Mouse (Mus musculus) CH12.LX (cell line): ENCODE results near the gene Duoxa1. TPM values are rescaled to one million over a fixed set of nuclear protein-coding genes. Genes with fewer than 3 reads are reported as not detected.

Experiments used
- DNase-seq: peaks from one replicate; pipeline ENCODE4 v3.0.0-alpha.2; 2013; ENCODE audit errors: extremely low read depth
- H3K27ac ChIP-seq: 2 replicates; pipeline ENCODE4 v1.5.1; 2012; ENCODE audit warnings: low read depth, mild to moderate bottlenecking, control low read depth, moderate library complexity; ENCODE audit not compliant: insufficient read depth
- H3K27me3 ChIP-seq: replicated peaks from 2 replicates; pipeline ENCODE3; 2012; ENCODE audit warnings: inconsistent platforms
- H3K36me3 ChIP-seq, 2 experiments: replicated peaks in 1 of 2; 2 replicates each; pipeline versions ENCODE3 to v1.6.1; 2012; ENCODE audit warnings: inconsistent platforms in 1 of 2, low read length in 1 of 2, mild to moderate bottlenecking in 1 of 2, mixed read lengths in 1 of 2, moderate library complexity in 1 of 2; ENCODE audit not compliant: control insufficient read depth in 1 of 2, insufficient read depth in 1 of 2
- H3K4me1 ChIP-seq, 2 experiments: 2 replicates each; pipeline ENCODE4 v1.6.1; 2012; ENCODE audit warnings: inconsistent platforms in 1 of 2, moderate library complexity in 1 of 2; ENCODE audit not compliant: insufficient read depth in 2 of 2, control insufficient read depth in 1 of 2
- H3K4me2 ChIP-seq: 2 replicates; pipeline ENCODE4 v1.6.1; 2012; ENCODE audit warnings: low read depth, mild to moderate bottlenecking, control low read depth; ENCODE audit not compliant: poor library complexity, insufficient read depth, severe bottlenecking
- H3K4me3 ChIP-seq, 3 experiments: fragments of 150-350 bp in 1 of 3; sonication (generic) in 1 of 3; replicated peaks in 1 of 3; 2 replicates each; pipeline versions ENCODE3 to v1.5.1; 2011 to 2012; ENCODE audit warnings: low read depth in 2 of 3, low read length in 2 of 3, mild to moderate bottlenecking in 2 of 3, moderate library complexity in 2 of 3, control low read depth in 1 of 3, improper control_type of control experiment in 1 of 3, inconsistent platforms in 1 of 3, mixed read lengths in 1 of 3; ENCODE audit not compliant: poor library complexity in 1 of 3
- H3K79me2 ChIP-seq: replicated peaks from 2 replicates; pipeline ENCODE4 v1.6.1; 2012; ENCODE audit warnings: mild to moderate bottlenecking, moderate library complexity; ENCODE audit not compliant: control insufficient read depth, poor library complexity, insufficient read depth, severe bottlenecking; ENCODE audit errors: extremely low read depth
- H3K9ac ChIP-seq: 2 replicates; pipeline ENCODE4 v1.6.1; 2012; ENCODE audit warnings: low read depth, mild to moderate bottlenecking, control low read depth, moderate library complexity; ENCODE audit not compliant: insufficient read depth
- H3K9me3 ChIP-seq: replicated peaks from 2 replicates; pipeline ENCODE3; 2012; ENCODE audit warnings: low read length, inconsistent platforms, mixed read lengths
- CHD1 ChIP-seq: IDR thresholded peaks from 2 replicates; pipeline ENCODE4 v1.6.1; 2012; ENCODE audit warnings: low read depth, low read length, improper control_type of control experiment, inconsistent platforms
- CHD2 ChIP-seq: IDR thresholded peaks from 2 replicates; pipeline ENCODE4 v1.6.1; 2011; ENCODE audit warnings: low read length, improper control_type of control experiment
- CTCF ChIP-seq, 2 experiments: IDR thresholded peaks in 1 of 2; conservative IDR thresholded peaks in 1 of 2; 2 replicates each; pipeline ENCODE4 v1.5.1; 2011 to 2012; ENCODE audit warnings: low read depth in 2 of 2, low read length in 2 of 2, improper control_type of control experiment in 1 of 2, inconsistent platforms in 1 of 2, mild to moderate bottlenecking in 1 of 2, moderate library complexity in 1 of 2
- E2F4 ChIP-seq: IDR thresholded peaks from 2 replicates; pipeline ENCODE4 v1.6.1; 2011; ENCODE audit warnings: low read depth, low read length, improper control_type of control experiment; ENCODE audit not compliant: insufficient replicate concordance
- EP300 ChIP-seq: IDR thresholded peaks from 2 replicates; pipeline ENCODE4 v1.6.1; 2011; ENCODE audit warnings: low read length, improper control_type of control experiment
- ETS1 ChIP-seq: conservative IDR thresholded peaks from 2 replicates; pipeline ENCODE4 v1.6.1; 2012; ENCODE audit warnings: low read depth, mild to moderate bottlenecking, inconsistent platforms, low read length, improper control_type of control experiment, moderate library complexity
- GABPA ChIP-seq: IDR thresholded peaks from 2 replicates; pipeline ENCODE4 v1.6.1; 2012; ENCODE audit warnings: low read depth, low read length, improper control_type of control experiment, inconsistent platforms; ENCODE audit not compliant: insufficient replicate concordance
- IRF4 ChIP-seq: IDR thresholded peaks from 2 replicates; pipeline ENCODE4 v1.6.1; 2014; ENCODE audit warnings: low read depth, mild to moderate bottlenecking, inconsistent platforms, low read length, improper control_type of control experiment
- JUN ChIP-seq: IDR thresholded peaks from 2 replicates; pipeline ENCODE4 v1.6.1; 2011; ENCODE audit warnings: low read depth, mild to moderate bottlenecking, low read length, improper control_type of control experiment, moderate library complexity; ENCODE audit not compliant: insufficient read depth
- JUND ChIP-seq: conservative IDR thresholded peaks from 2 replicates; pipeline ENCODE4 v1.6.1; 2011; ENCODE audit warnings: low read depth, low read length, improper control_type of control experiment
- KAT2A ChIP-seq: IDR thresholded peaks from 2 replicates; pipeline ENCODE4 v1.6.1; 2012; ENCODE audit warnings: low read length, improper control_type of control experiment, inconsistent platforms; ENCODE audit not compliant: insufficient replicate concordance
- MAFK ChIP-seq: IDR thresholded peaks from 2 replicates; pipeline ENCODE4 v1.6.1; 2011; ENCODE audit warnings: low read length, improper control_type of control experiment; ENCODE audit not compliant: insufficient replicate concordance
- MYC ChIP-seq: IDR thresholded peaks from 2 replicates; pipeline ENCODE4 v1.6.1; 2011; ENCODE audit warnings: low read depth, mild to moderate bottlenecking, improper control_type of control experiment, low read length
- NRF1 ChIP-seq: IDR thresholded peaks from 2 replicates; pipeline ENCODE4 v1.6.1; 2014; ENCODE audit warnings: low read depth, mild to moderate bottlenecking, inconsistent platforms, low read length, improper control_type of control experiment, moderate library complexity
- PAX5 ChIP-seq: IDR thresholded peaks from 2 replicates; pipeline ENCODE4 v1.6.1; 2012; ENCODE audit warnings: low read length, inconsistent platforms, mixed read lengths
- POLR2A ChIP-seq: IDR thresholded peaks from 2 replicates; pipeline ENCODE4 v1.6.1; 2011; ENCODE audit warnings: low read depth, mild to moderate bottlenecking, improper control_type of control experiment, low read length
- POLR2AphosphoS2 ChIP-seq: IDR thresholded peaks from 2 replicates; pipeline ENCODE4 v1.6.1; 2011; ENCODE audit warnings: low read depth, low read length, improper control_type of control experiment
- RCOR1 ChIP-seq: conservative IDR thresholded peaks from 2 replicates; pipeline ENCODE4 v1.6.1; 2012; ENCODE audit warnings: low read depth, mild to moderate bottlenecking, inconsistent platforms, low read length, improper control_type of control experiment
- SIN3A ChIP-seq: IDR thresholded peaks from 2 replicates; pipeline ENCODE4 v1.6.1; 2012; ENCODE audit warnings: low read length, improper control_type of control experiment, inconsistent platforms
- SMC3 ChIP-seq: IDR thresholded peaks from 2 replicates; pipeline ENCODE4 v1.6.1; 2011; ENCODE audit warnings: low read depth, low read length, improper control_type of control experiment
- TBP ChIP-seq: conservative IDR thresholded peaks from 2 replicates; pipeline ENCODE4 v1.6.1; 2011; ENCODE audit warnings: low read depth, low read length, improper control_type of control experiment
- TCF12 ChIP-seq: IDR thresholded peaks from 2 replicates; pipeline ENCODE4 v1.6.1; 2014; ENCODE audit warnings: low read depth, mild to moderate bottlenecking, inconsistent platforms, low read length, improper control_type of control experiment
- UBTF ChIP-seq: IDR thresholded peaks from 2 replicates; pipeline ENCODE4 v1.6.1; 2012; ENCODE audit warnings: low read depth, mild to moderate bottlenecking, inconsistent platforms, low read length, improper control_type of control experiment, moderate library complexity
- ZKSCAN1 ChIP-seq: IDR thresholded peaks from 2 replicates; pipeline ENCODE4 v1.6.1; 2012; ENCODE audit warnings: low read depth, inconsistent platforms, low read length, improper control_type of control experiment, borderline replicate concordance
- ZMIZ1 ChIP-seq: IDR thresholded peaks from 2 replicates; pipeline ENCODE4 v1.6.1; 2012; ENCODE audit warnings: low read depth, mild to moderate bottlenecking, inconsistent platforms, low read length, improper control_type of control experiment
- dilution Hi-C: fragments of 300-500 bp; cut with MboI; formaldehyde crosslinking; loops from 2 replicates; pipeline ENCODE4 v1.14.3; 2020; ENCODE audit warnings: low sequenced_read_pairs; ENCODE audit not compliant: extremely low pct_unique_long_range_greater_than_20kb, extremely low pct_ligation_motif_present
- in situ Hi-C: fragments of 300-500 bp; cut with MboI; formaldehyde crosslinking; loops from 3 replicates; pipeline ENCODE4 v1.14.3; 2019; ENCODE audit warnings: low sequenced_read_pairs, low pct_ligation_motif_present, low pct_unique_long_range_greater_than_20kb, mixed read lengths
- polyA plus RNA-seq: library from polyadenylated mRNA; unstranded; fragments of >175 nt; gene quantifications from 2 replicates; pipeline ENCODE4 v1.2.1, GENCODE M21; 2012; ENCODE audit warnings: low read depth; ENCODE audit not compliant: insufficient read length
- total RNA-seq, 2 experiments: library from RNA; depleted of rRNA; stranded (reverse); fragments of 300-350 nt in 1 of 2; fragments of >200 nt in 1 of 2; gene quantifications; 2 replicates each; pipeline ENCODE4 v1.2.3; 2012 to 2014

Gene Duoxa1
- total and polyA plus RNA-seq, 3 experiments, result not detected

- H3K27ac ChIP-seq, result no peak overlapping the region
- no peaks in the 10 kb centered on the region for H3K36me3 ChIP-seq
- no peaks in the 10 kb centered on the region for H3K79me2 ChIP-seq
- no peaks in the 10 kb centered on the region for H3K4me1 ChIP-seq
- dilution Hi-C loops (no loop called here), in situ Hi-C loops (no loop called here)
- DNase-seq, result no peak
- H3K9ac ChIP-seq, result no peak overlapping the region
- H3K9me3 ChIP-seq, result no peaks in the 10 kb centered on the region
- H3K4me2 ChIP-seq, result no peak overlapping the region
- H3K27me3 ChIP-seq, result peaks cover 30% of the 10 kb centered on the region
- no peak overlapping the region for H3K4me3 ChIP-seq
- TF ChIP-seq ZKSCAN1, result no peak
- no peak for TF ChIP-seq RCOR1
- no peak for TF ChIP-seq SMC3
- TF ChIP-seq CHD2, result no peak
- TF ChIP-seq IRF4, result no peak
- no peak for TF ChIP-seq GABPA
- no peak for TF ChIP-seq TCF12
- no peak for TF ChIP-seq NRF1
- TF ChIP-seq CHD1, result no peak
- TF ChIP-seq ZMIZ1, result no peak
- no peak for TF ChIP-seq TBP
- no peak for TF ChIP-seq ETS1
- no peak for TF ChIP-seq MAFK
- TF ChIP-seq MYC, result no peak
- TF ChIP-seq SIN3A, result no peak
- TF ChIP-seq CTCF (conservative IDR thresholded peaks at IDR 0.05 in 1 of 2, IDR thresholded peaks at IDR 0.05 in 1 of 2; ENCODE audit: low read depth in 2 of 2, low read length in 2 of 2), result no peak
- TF ChIP-seq POLR2A, result no peak
These were observed 3.9 kb upstream of the Duoxa1 start for GRCm38 (mm10) chr2:122317384-122317783.

DNA sequence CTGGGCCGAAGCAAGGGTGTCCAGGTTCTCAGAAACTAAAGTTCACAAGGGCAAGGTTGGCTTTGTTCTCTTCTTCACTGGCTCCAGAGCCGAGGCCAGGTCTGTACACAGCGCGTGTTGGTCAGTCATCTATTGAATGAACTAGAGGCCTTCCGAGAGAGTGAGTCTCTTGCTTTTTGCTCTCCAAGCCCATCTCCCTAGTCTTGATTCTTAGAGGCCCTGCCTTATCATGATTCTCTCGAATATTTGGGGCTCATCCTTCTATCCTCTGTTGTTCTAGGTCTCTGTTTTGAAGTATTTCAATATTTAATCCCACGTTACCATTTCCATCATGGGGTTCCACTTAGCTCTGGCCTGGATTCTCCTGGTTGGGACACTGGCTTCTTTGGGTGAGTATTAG, 1.8 kb upstream of the Duoxa1 start, which contains the start of gene Duox1:
TSS of gene Duox1 (plus strand) at position 301 of the 400 bp plus-strand sequence.
- no peak within 1 kb of the TSS for H3K9ac ChIP-seq
- no peaks in the 10 kb centered on the region for H3K4me1 ChIP-seq
- peaks cover 34% of the 10 kb centered on the region for H3K27me3 ChIP-seq
- no peak for TF ChIP-seq CTCF (conservative IDR thresholded peaks at IDR 0.05 in 1 of 2, IDR thresholded peaks at IDR 0.05 in 1 of 2; ENCODE audit: low read depth in 2 of 2, low read length in 2 of 2)
- TF ChIP-seq UBTF, result no peak
- no peak for TF ChIP-seq JUND
- TF ChIP-seq SIN3A, result no peak
- no peak for TF ChIP-seq JUN
- TF ChIP-seq GABPA, result no peak
- TF ChIP-seq EP300, result no peak
- TF ChIP-seq RCOR1, result no peak
- no peak for TF ChIP-seq KAT2A
- no peak for TF ChIP-seq PAX5
- no peak for TF ChIP-seq MYC
- TF ChIP-seq POLR2AphosphoS2, result no peak
- TF ChIP-seq E2F4, result no peak
- TF ChIP-seq TCF12, result no peak
- no peak within 1 kb of the TSS for H3K4me3 ChIP-seq
- H3K36me3 ChIP-seq, result no peaks in the 10 kb centered on the region
- no peak within 1 kb of the TSS for H3K4me2 ChIP-seq
- dilution Hi-C loops, result no loop called here
- no peaks in the 10 kb centered on the region for H3K9me3 ChIP-seq
- H3K79me2 ChIP-seq, result no peaks in the 10 kb centered on the region
- DNase-seq, result no peak
- in situ Hi-C loops, result no loop called here
- no peak within 1 kb of the TSS for H3K27ac ChIP-seq
